Mouse (Mus musculus): ENCODE data around the gene Ogn.

GRCm38 (mm10) chr13:49642650-49643049, 34.8 kb downstream of the Ogn start:
- TF ChIP-seq CTCF (IDR thresholded peaks at IDR 0.05; ENCODE audit: extremely low read depth, insufficient read depth, insufficient read length, insufficient replicate concordance) (no peak), POLR2A (IDR thresholded peaks at IDR 0.05; ENCODE audit: low read depth, low read length) (no peak)

Data from spleen, adult 2 months (tissue).